Mouse (Mus musculus) CH12.LX (cell line): ENCODE measurements around the gene Nptx1. TPM values are rescaled to one million over a fixed set of nuclear protein-coding genes. Genes with fewer than 3 reads are reported as not detected.

Source experiments
- DNase-seq: peaks from one replicate; pipeline ENCODE4 v3.0.0-alpha.2; 2013; ENCODE audit errors: extremely low read depth
- H3K27ac ChIP-seq: 2 replicates; pipeline ENCODE4 v1.5.1; 2012; ENCODE audit warnings: low read depth, mild to moderate bottlenecking, control low read depth, moderate library complexity; ENCODE audit not compliant: insufficient read depth
- H3K27me3 ChIP-seq: replicated peaks from 2 replicates; pipeline ENCODE3; 2012; ENCODE audit warnings: inconsistent platforms
- H3K36me3 ChIP-seq, 2 experiments: replicated peaks in 1 of 2; 2 replicates each; pipeline versions ENCODE3 to v1.6.1; 2012; ENCODE audit warnings: inconsistent platforms in 1 of 2, low read length in 1 of 2, mild to moderate bottlenecking in 1 of 2, mixed read lengths in 1 of 2, moderate library complexity in 1 of 2; ENCODE audit not compliant: control insufficient read depth in 1 of 2, insufficient read depth in 1 of 2
- H3K4me1 ChIP-seq, 2 experiments: 2 replicates each; pipeline ENCODE4 v1.6.1; 2012; ENCODE audit warnings: inconsistent platforms in 1 of 2, moderate library complexity in 1 of 2; ENCODE audit not compliant: insufficient read depth in 2 of 2, control insufficient read depth in 1 of 2
- H3K4me2 ChIP-seq: 2 replicates; pipeline ENCODE4 v1.6.1; 2012; ENCODE audit warnings: low read depth, mild to moderate bottlenecking, control low read depth; ENCODE audit not compliant: poor library complexity, insufficient read depth, severe bottlenecking
- H3K4me3 ChIP-seq, 3 experiments: fragments of 150-350 bp in 1 of 3; sonication (generic) in 1 of 3; replicated peaks in 1 of 3; 2 replicates each; pipeline versions ENCODE3 to v1.5.1; 2011 to 2012; ENCODE audit warnings: low read depth in 2 of 3, low read length in 2 of 3, mild to moderate bottlenecking in 2 of 3, moderate library complexity in 2 of 3, control low read depth in 1 of 3, improper control_type of control experiment in 1 of 3, inconsistent platforms in 1 of 3, mixed read lengths in 1 of 3; ENCODE audit not compliant: poor library complexity in 1 of 3
- H3K79me2 ChIP-seq: replicated peaks from 2 replicates; pipeline ENCODE4 v1.6.1; 2012; ENCODE audit warnings: mild to moderate bottlenecking, moderate library complexity; ENCODE audit not compliant: control insufficient read depth, poor library complexity, insufficient read depth, severe bottlenecking; ENCODE audit errors: extremely low read depth
- H3K9ac ChIP-seq: 2 replicates; pipeline ENCODE4 v1.6.1; 2012; ENCODE audit warnings: low read depth, mild to moderate bottlenecking, control low read depth, moderate library complexity; ENCODE audit not compliant: insufficient read depth
- H3K9me3 ChIP-seq: replicated peaks from 2 replicates; pipeline ENCODE3; 2012; ENCODE audit warnings: low read length, inconsistent platforms, mixed read lengths
- BHLHE40 ChIP-seq: IDR thresholded peaks from 2 replicates; pipeline ENCODE4 v1.6.1; 2011; ENCODE audit warnings: mild to moderate bottlenecking, low read depth, low read length, improper control_type of control experiment
- CHD1 ChIP-seq: IDR thresholded peaks from 2 replicates; pipeline ENCODE4 v1.6.1; 2012; ENCODE audit warnings: low read depth, low read length, improper control_type of control experiment, inconsistent platforms
- CHD2 ChIP-seq: IDR thresholded peaks from 2 replicates; pipeline ENCODE4 v1.6.1; 2011; ENCODE audit warnings: low read length, improper control_type of control experiment
- CTCF ChIP-seq, 2 experiments: IDR thresholded peaks in 1 of 2; conservative IDR thresholded peaks in 1 of 2; 2 replicates each; pipeline ENCODE4 v1.5.1; 2011 to 2012; ENCODE audit warnings: low read depth in 2 of 2, low read length in 2 of 2, improper control_type of control experiment in 1 of 2, inconsistent platforms in 1 of 2, mild to moderate bottlenecking in 1 of 2, moderate library complexity in 1 of 2
- HCFC1 ChIP-seq: IDR thresholded peaks from 2 replicates; pipeline ENCODE4 v1.6.1; 2012; ENCODE audit warnings: low read depth, mild to moderate bottlenecking, inconsistent platforms, low read length, improper control_type of control experiment
- IRF4 ChIP-seq: IDR thresholded peaks from 2 replicates; pipeline ENCODE4 v1.6.1; 2014; ENCODE audit warnings: low read depth, mild to moderate bottlenecking, inconsistent platforms, low read length, improper control_type of control experiment
- JUN ChIP-seq: IDR thresholded peaks from 2 replicates; pipeline ENCODE4 v1.6.1; 2011; ENCODE audit warnings: low read depth, mild to moderate bottlenecking, low read length, improper control_type of control experiment, moderate library complexity; ENCODE audit not compliant: insufficient read depth
- MAFK ChIP-seq: IDR thresholded peaks from 2 replicates; pipeline ENCODE4 v1.6.1; 2011; ENCODE audit warnings: low read length, improper control_type of control experiment; ENCODE audit not compliant: insufficient replicate concordance
- MXI1 ChIP-seq: IDR thresholded peaks from 2 replicates; pipeline ENCODE4 v1.6.1; 2011; ENCODE audit warnings: mild to moderate bottlenecking, low read depth, low read length, improper control_type of control experiment
- MYC ChIP-seq: IDR thresholded peaks from 2 replicates; pipeline ENCODE4 v1.6.1; 2011; ENCODE audit warnings: low read depth, mild to moderate bottlenecking, improper control_type of control experiment, low read length
- NRF1 ChIP-seq: IDR thresholded peaks from 2 replicates; pipeline ENCODE4 v1.6.1; 2014; ENCODE audit warnings: low read depth, mild to moderate bottlenecking, inconsistent platforms, low read length, improper control_type of control experiment, moderate library complexity
- POLR2A ChIP-seq: IDR thresholded peaks from 2 replicates; pipeline ENCODE4 v1.6.1; 2011; ENCODE audit warnings: low read depth, mild to moderate bottlenecking, improper control_type of control experiment, low read length
- POLR2AphosphoS2 ChIP-seq: IDR thresholded peaks from 2 replicates; pipeline ENCODE4 v1.6.1; 2011; ENCODE audit warnings: low read depth, low read length, improper control_type of control experiment
- SIN3A ChIP-seq: IDR thresholded peaks from 2 replicates; pipeline ENCODE4 v1.6.1; 2012; ENCODE audit warnings: low read length, improper control_type of control experiment, inconsistent platforms
- UBTF ChIP-seq: IDR thresholded peaks from 2 replicates; pipeline ENCODE4 v1.6.1; 2012; ENCODE audit warnings: low read depth, mild to moderate bottlenecking, inconsistent platforms, low read length, improper control_type of control experiment, moderate library complexity
- USF1 ChIP-seq: IDR thresholded peaks from 2 replicates; pipeline ENCODE4 v1.6.1; 2014; ENCODE audit warnings: low read depth, mild to moderate bottlenecking, inconsistent platforms, low read length, improper control_type of control experiment
- USF2 ChIP-seq: conservative IDR thresholded peaks from 2 replicates; pipeline ENCODE4 v1.6.1; 2011; ENCODE audit warnings: low read depth, low read length, improper control_type of control experiment
- ZNF384 ChIP-seq: IDR thresholded peaks from 2 replicates; pipeline ENCODE4 v1.6.1; 2012; ENCODE audit warnings: low read depth, low read length, improper control_type of control experiment, inconsistent platforms
- dilution Hi-C: fragments of 300-500 bp; cut with MboI; formaldehyde crosslinking; loops from 2 replicates; pipeline ENCODE4 v1.14.3; 2020; ENCODE audit warnings: low sequenced_read_pairs; ENCODE audit not compliant: extremely low pct_unique_long_range_greater_than_20kb, extremely low pct_ligation_motif_present
- in situ Hi-C: fragments of 300-500 bp; cut with MboI; formaldehyde crosslinking; loops from 3 replicates; pipeline ENCODE4 v1.14.3; 2019; ENCODE audit warnings: low sequenced_read_pairs, low pct_ligation_motif_present, low pct_unique_long_range_greater_than_20kb, mixed read lengths
- polyA plus RNA-seq: library from polyadenylated mRNA; unstranded; fragments of >175 nt; gene quantifications from 2 replicates; pipeline ENCODE4 v1.2.1, GENCODE M21; 2012; ENCODE audit warnings: low read depth; ENCODE audit not compliant: insufficient read length
- total RNA-seq, 2 experiments: library from RNA; depleted of rRNA; stranded (reverse); fragments of 300-350 nt in 1 of 2; fragments of >200 nt in 1 of 2; gene quantifications; 2 replicates each; pipeline ENCODE4 v1.2.3; 2012 to 2014

Nptx1 gene
- total and polyA plus RNA-seq, 3 experiments: under 0.01 TPM; not detected in 2

GRCm38 (mm10) chr11:119496147-119496546 lies 51.4 kb downstream of the Nptx1 start:
- TF ChIP-seq USF1: no peak
- TF ChIP-seq MAFK: no peak
- no peak for TF ChIP-seq MYC
- no peak for TF ChIP-seq BHLHE40
- TF ChIP-seq CHD1: no peak
- no peak for TF ChIP-seq CTCF (conservative IDR thresholded peaks at IDR 0.05 in 1 of 2, IDR thresholded peaks at IDR 0.05 in 1 of 2; ENCODE audit: low read depth in 2 of 2, low read length in 2 of 2)
- peaks cover 12% of the 10 kb centered on the region for H3K79me2 ChIP-seq
- H3K9me3 ChIP-seq: no peaks in the 10 kb centered on the region
- peaks cover 24 to 81% of the 10 kb centered on the region in 2 experiments for H3K36me3 ChIP-seq
- DNase-seq: no peak
- dilution Hi-C loops: no loop called here
- H3K4me2 ChIP-seq: no peak overlapping the region
- no peak overlapping the region for H3K9ac ChIP-seq
- H3K27ac ChIP-seq: no peak overlapping the region
- peaks cover 5 to 11% of the 10 kb centered on the region in 2 experiments; a peak in 3 of 4 replicates for H3K4me1 ChIP-seq
- H3K4me3 ChIP-seq: no peak overlapping the region
- in situ Hi-C loops: loop anchor here (10.0 kb wide), 1 partner anchor 489 kb away; no protein-coding TSS in a partner anchor
- no peaks in the 10 kb centered on the region for H3K27me3 ChIP-seq

- Histone ChIP-seq H3K9ac (no peak overlapping the region), H3K36me3 (peaks cover 2 to 62% of the 10 kb centered on the region in 2 experiments), H3K4me1 (peaks cover 5 to 21% of the 10 kb centered on the region in 2 experiments; a peak in 3 of 4 replicates), H3K4me3 (no peak overlapping the region), H3K9me3 (no peaks in the 10 kb centered on the region), H3K27ac (no peak overlapping the region), H3K4me2 (no peak overlapping the region), H3K27me3 (no peaks in the 10 kb centered on the region), H3K79me2 (peaks cover 12% of the 10 kb centered on the region)
- TF ChIP-seq ZNF384 (no peak), NRF1 (no peak), UBTF (no peak), IRF4 (no peak), POLR2A (no peak), USF1 (no peak), JUN (no peak), CHD2 (no peak)
- DNase-seq: no peak
- dilution Hi-C loops: no loop called here
- in situ Hi-C loops: loop anchor here (10.0 kb wide), 1 partner anchor 491 kb away; no protein-coding TSS in a partner anchor
Observed at GRCm38 (mm10) chr11:119493516-119493915, 54.0 kb downstream of the Nptx1 start.

GRCm38 (mm10) chr11:119492830-119493229 lies 54.7 kb downstream of the Nptx1 start:
- peak overlapping the region; percentile 93; the same call in 1 of the 2 replicates for H3K4me2 ChIP-seq
- no peak overlapping the region for H3K27ac ChIP-seq
- H3K4me1 ChIP-seq: peaks cover 5 to 21% of the 10 kb centered on the region in 2 experiments; a peak in 3 of 4 replicates
- no peaks in the 10 kb centered on the region for H3K27me3 ChIP-seq
- peak; percentile 97 for TF ChIP-seq SIN3A
- no peak for TF ChIP-seq POLR2AphosphoS2
- TF ChIP-seq USF2: no peak
- no peak for TF ChIP-seq HCFC1
- TF ChIP-seq MXI1: peak; percentile 74
- TF ChIP-seq, all 38 proteins: peak for 2
- dilution Hi-C loops: no loop called here
- H3K4me3 ChIP-seq: no peak overlapping the region
- H3K79me2 ChIP-seq: peaks cover 12% of the 10 kb centered on the region
- H3K36me3 ChIP-seq: peaks cover 5 to 62% of the 10 kb centered on the region in 2 experiments
- no peaks in the 10 kb centered on the region for H3K9me3 ChIP-seq
- DNase-seq: peak; percentile 35
- in situ Hi-C loops: loop anchor here (10.0 kb wide), 1 partner anchor 492 kb away; no protein-coding TSS in a partner anchor
- H3K9ac ChIP-seq: no peak overlapping the region
